Mouse (Mus musculus) liver, adult 2 months (tissue): Measurements from ENCODE around the gene Sec14l3. TPM values are rescaled to one million over a fixed set of nuclear protein-coding genes. Genes with fewer than 3 reads are reported as not detected.

Experiments used
- DNase-seq: peaks from one replicate; pipeline ENCODE4 v3.0.0-alpha.2; 2011; ENCODE audit warnings: low read depth, low spot score; ENCODE audit errors: extremely low read depth
- H3K27ac ChIP-seq: fragments of 200-500 bp; replicated peaks from 2 replicates; pipeline ENCODE4 v1.5.1; 2012; ENCODE audit warnings: low read depth, mild to moderate bottlenecking, control low read depth, inconsistent platforms, low read length; ENCODE audit not compliant: insufficient read depth
- H3K27me3 ChIP-seq: fragments of 200-500 bp; 2 replicates; pipeline ENCODE4 v1.6.1; 2012; ENCODE audit warnings: mild to moderate bottlenecking, moderate library complexity, low read length, inconsistent platforms; ENCODE audit not compliant: control insufficient read depth, insufficient read depth
- H3K36me3 ChIP-seq: fragments of 200-500 bp; 2 replicates; pipeline ENCODE4 v1.6.1; 2012; ENCODE audit warnings: low read length, inconsistent platforms; ENCODE audit not compliant: control insufficient read depth, insufficient read depth
- H3K4me1 ChIP-seq: fragments of 200-500 bp; 2 replicates; pipeline ENCODE4 v1.6.1; 2011; ENCODE audit warnings: low read length; ENCODE audit not compliant: control insufficient read depth, insufficient read depth
- H3K4me3 ChIP-seq: fragments of 200-500 bp; 2 replicates; pipeline ENCODE4 v1.5.1; 2011; ENCODE audit warnings: low read depth, mild to moderate bottlenecking, control low read depth, low read length, moderate library complexity; ENCODE audit not compliant: insufficient read depth
- H3K79me2 ChIP-seq: fragments of 200-500 bp; 2 replicates; pipeline ENCODE4 v1.6.1; 2012; ENCODE audit warnings: inconsistent platforms, mild to moderate bottlenecking, low read length, moderate library complexity; ENCODE audit not compliant: control insufficient read depth, insufficient read depth
- H3K9ac ChIP-seq: fragments of 200-500 bp; 2 replicates; pipeline ENCODE4 v1.6.1; 2012; ENCODE audit warnings: low read depth, mild to moderate bottlenecking, control low read depth, inconsistent platforms, low read length
- CTCF ChIP-seq: fragments of 200-500 bp; IDR thresholded peaks from 2 replicates; pipeline ENCODE4 v1.5.1; 2011; ENCODE audit warnings: low read depth, low read length, control low read depth
- POLR2A ChIP-seq: fragments of 200-500 bp; IDR thresholded peaks from 2 replicates; pipeline ENCODE4 v1.6.1; 2011; ENCODE audit warnings: low read length, control low read depth; ENCODE audit not compliant: insufficient read depth; ENCODE audit errors: extremely low read depth
- WGBS: fragments of 180-500 bp; shearing (Covaris S2); methylation state at CpG from one replicate; pipeline ENCODE4 v1.1.7; 2018; 5-methylcytosine and 5-hydroxymethylcytosine counted together
- polyA plus RNA-seq: library from polyadenylated mRNA; depleted of rRNA; stranded (reverse); fragments of >200 nt; gene quantifications from 2 replicates; pipeline ENCODE4 v1.2.3, GENCODE M21; 2012
- total RNA-seq: library from RNA; depleted of rRNA; stranded (reverse); fragments of >200 nt; gene quantifications from 2 replicates; pipeline ENCODE4 v1.2.3, GENCODE M21; 2014

Sec14l3 gene
- total and polyA plus RNA-seq, 2 experiments: not detected

- Histone ChIP-seq H3K4me3 (no peak overlapping the region), H3K27me3 (no peaks in the 10 kb centered on the region), H3K4me1 (no peaks in the 10 kb centered on the region), H3K79me2 (no peaks in the 10 kb centered on the region), H3K9ac (no peak overlapping the region), H3K27ac (no peak overlapping the region), H3K36me3 (peaks cover 40% of the 10 kb centered on the region)
- 90% methylated on average over 7 of the region's 7 CpGs for WGBS
- TF ChIP-seq CTCF: no peak
- DNase-seq: no peak
Observed at GRCm38 (mm10) chr11:4043081-4043480, 21.6 kb upstream of the Sec14l3 start.

DNA sequence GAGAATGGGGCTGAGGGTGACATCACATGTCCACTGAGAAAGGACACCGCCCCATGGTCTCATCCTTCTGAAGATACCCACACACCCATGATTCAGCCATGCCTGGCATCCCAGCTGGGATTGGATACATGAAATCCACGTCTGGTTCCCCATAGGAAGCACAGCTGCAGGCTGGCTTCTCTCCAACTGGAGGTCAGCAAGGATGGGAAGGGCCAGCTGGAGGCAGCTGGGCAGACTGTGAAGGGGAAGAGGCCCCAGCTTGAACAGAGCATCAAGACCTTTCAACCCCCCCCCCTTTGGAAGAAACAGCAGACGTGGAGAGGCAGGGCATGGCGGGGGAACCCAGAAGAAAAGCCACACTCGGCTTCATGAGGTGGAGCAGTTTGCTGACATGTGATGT, 18.1 kb upstream of the Sec14l3 start:
- peaks cover 16% of the 10 kb centered on the region for H3K36me3 ChIP-seq
- H3K4me3 ChIP-seq: no peak overlapping the region
- no peaks in the 10 kb centered on the region for H3K4me1 ChIP-seq
- H3K9ac ChIP-seq: no peak overlapping the region
- H3K27ac ChIP-seq: no peak overlapping the region
- no peaks in the 10 kb centered on the region for H3K27me3 ChIP-seq
- DNase-seq: no peak
- no peaks in the 10 kb centered on the region for H3K79me2 ChIP-seq
- WGBS: 83% methylated on average over 5 of the region's 5 CpGs
- TF ChIP-seq POLR2A: no peak
- TF ChIP-seq CTCF: no peak

GRCm38 (mm10) chr11:4047766-4048165, 16.9 kb upstream of the Sec14l3 start:
- no peak overlapping the region for H3K27ac ChIP-seq
- no peaks in the 10 kb centered on the region for H3K27me3 ChIP-seq
- no peak overlapping the region for H3K9ac ChIP-seq
- no peaks in the 10 kb centered on the region for H3K4me1 ChIP-seq
- 82% methylated on average over 2 of the region's 2 CpGs for WGBS
- DNase-seq: peak; percentile 66
- peaks cover 7% of the 10 kb centered on the region; the same call in 1 of the 2 replicates for H3K36me3 ChIP-seq
- no peak overlapping the region for H3K4me3 ChIP-seq
- H3K79me2 ChIP-seq: no peaks in the 10 kb centered on the region
- no peak for TF ChIP-seq CTCF
- TF ChIP-seq POLR2A: no peak

DNA sequence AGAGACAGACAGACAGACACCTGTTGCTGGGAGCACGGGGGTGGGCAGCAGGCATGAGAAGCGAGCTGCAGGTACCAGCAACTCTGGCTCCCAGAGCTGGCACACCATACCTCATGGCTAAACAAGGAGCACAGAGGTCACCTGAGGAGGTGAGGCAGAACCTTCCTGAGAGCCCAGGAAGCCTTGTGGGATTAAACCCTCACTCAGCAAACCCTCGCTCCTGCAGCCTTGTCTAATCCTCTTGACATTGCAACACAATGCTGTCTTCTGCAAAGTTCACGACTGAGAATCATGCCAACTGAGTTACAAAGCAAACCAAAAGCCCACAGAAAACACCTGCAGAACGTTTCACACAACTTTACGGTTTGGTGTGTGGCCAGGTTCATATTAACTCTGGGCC, 16.2 kb upstream of the Sec14l3 start:
- Histone ChIP-seq H3K4me1 (no peaks in the 10 kb centered on the region), H3K27me3 (no peaks in the 10 kb centered on the region), H3K36me3 (peaks cover 2% of the 10 kb centered on the region; the same call in 1 of the 2 replicates), H3K27ac (no peak overlapping the region), H3K9ac (no peak overlapping the region), H3K4me3 (no peak overlapping the region), H3K79me2 (no peaks in the 10 kb centered on the region)
- peak; percentile 48 for DNase-seq
- TF ChIP-seq POLR2A: no peak
- no peak for TF ChIP-seq CTCF
- WGBS: 63% methylated on average over 6 of the region's 6 CpGs

DNA sequence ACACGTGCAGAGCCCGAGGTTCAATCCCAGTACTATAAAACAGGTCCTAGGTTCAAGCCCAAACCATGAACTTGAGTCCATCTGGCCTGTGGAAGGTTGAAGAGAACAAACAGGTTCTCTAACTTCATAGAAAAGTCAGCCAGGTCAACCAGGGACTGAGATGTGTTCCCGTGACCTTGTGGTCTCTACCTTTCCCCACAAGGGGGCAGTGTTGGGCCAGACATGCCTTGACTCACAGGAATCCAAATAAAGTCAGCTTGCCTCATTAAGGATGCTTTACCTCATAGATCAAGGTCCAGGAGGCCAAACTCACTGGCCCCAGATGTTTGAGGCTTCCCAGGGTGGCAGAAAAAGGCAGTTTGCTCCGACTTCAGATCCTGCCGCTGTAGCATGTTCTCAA, 11.1 kb upstream of the Sec14l3 start:
- H3K27me3 ChIP-seq: no peaks in the 10 kb centered on the region
- no peak overlapping the region for H3K4me3 ChIP-seq
- no peaks in the 10 kb centered on the region for H3K79me2 ChIP-seq
- no peak overlapping the region for H3K27ac ChIP-seq
- H3K9ac ChIP-seq: no peak overlapping the region
- peak; percentile 86 for TF ChIP-seq CTCF
- no peak for TF ChIP-seq POLR2A
- WGBS: 15% methylated on average over 5 of the region's 5 CpGs
- H3K36me3 ChIP-seq: no peaks in the 10 kb centered on the region
- no peaks in the 10 kb centered on the region for H3K4me1 ChIP-seq
- peak; percentile 81 for DNase-seq

DNA sequence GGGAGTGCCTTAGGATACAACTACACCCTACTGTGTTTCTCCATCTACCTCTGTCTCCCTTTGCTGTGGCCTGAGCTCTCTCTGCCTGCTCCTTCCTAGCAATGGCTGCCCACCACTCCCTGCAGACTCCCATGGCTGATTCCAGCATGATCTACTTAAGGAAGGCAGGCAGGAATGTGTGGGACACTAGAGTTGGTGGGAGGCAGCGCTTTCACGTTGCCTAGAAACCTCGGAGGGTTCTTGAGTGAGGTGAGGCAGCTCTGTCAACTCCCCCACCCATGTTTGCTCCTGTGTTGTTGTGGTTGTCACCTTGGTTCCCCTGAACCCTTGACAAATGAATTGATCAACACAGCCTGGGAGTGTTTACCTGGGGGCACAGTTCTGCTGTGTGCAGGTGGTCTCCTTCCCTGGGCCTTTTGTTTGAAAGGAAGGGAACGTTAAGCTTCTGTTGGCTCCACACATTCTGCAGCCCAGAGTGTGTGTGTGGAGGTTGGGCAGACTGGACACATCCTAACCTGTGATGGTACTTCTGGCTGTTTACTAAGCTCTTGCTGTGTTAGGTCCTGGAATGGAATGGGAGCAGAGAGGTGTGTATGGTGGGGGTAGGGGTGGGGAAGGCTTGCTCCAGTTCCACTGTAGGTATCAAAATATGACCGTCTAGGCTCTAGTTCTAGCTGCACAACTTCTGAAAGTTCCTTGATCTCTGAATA, 3.6 kb upstream of the Sec14l3 start:
- Histone ChIP-seq H3K9ac (no peak overlapping the region), H3K4me3 (no peak overlapping the region), H3K79me2 (no peaks in the 10 kb centered on the region), H3K27me3 (no peaks in the 10 kb centered on the region), H3K4me1 (no peaks in the 10 kb centered on the region), H3K27ac (no peak overlapping the region), H3K36me3 (no peaks in the 10 kb centered on the region)
- no peak for DNase-seq
- no peak for TF ChIP-seq POLR2A
- no peak for TF ChIP-seq CTCF
- 56% methylated on average over 5 of the region's 5 CpGs for WGBS
